Mouse (Mus musculus) liver, adult 2 months (tissue): ENCODE data around the gene Eno3. TPM values are rescaled to one million over a fixed set of nuclear protein-coding genes. Genes with fewer than 3 reads are reported as not detected.

Experiments
- DNase-seq: peaks from one replicate; pipeline ENCODE4 v3.0.0-alpha.2; 2011; ENCODE audit warnings: low read depth, low spot score; ENCODE audit errors: extremely low read depth
- H3K27ac ChIP-seq: fragments of 200-500 bp; replicated peaks from 2 replicates; pipeline ENCODE4 v1.5.1; 2012; ENCODE audit warnings: low read depth, mild to moderate bottlenecking, control low read depth, inconsistent platforms, low read length; ENCODE audit not compliant: insufficient read depth
- H3K27me3 ChIP-seq: fragments of 200-500 bp; 2 replicates; pipeline ENCODE4 v1.6.1; 2012; ENCODE audit warnings: mild to moderate bottlenecking, moderate library complexity, low read length, inconsistent platforms; ENCODE audit not compliant: control insufficient read depth, insufficient read depth
- H3K36me3 ChIP-seq: fragments of 200-500 bp; 2 replicates; pipeline ENCODE4 v1.6.1; 2012; ENCODE audit warnings: low read length, inconsistent platforms; ENCODE audit not compliant: control insufficient read depth, insufficient read depth
- H3K4me1 ChIP-seq: fragments of 200-500 bp; 2 replicates; pipeline ENCODE4 v1.6.1; 2011; ENCODE audit warnings: low read length; ENCODE audit not compliant: control insufficient read depth, insufficient read depth
- H3K4me3 ChIP-seq: fragments of 200-500 bp; 2 replicates; pipeline ENCODE4 v1.5.1; 2011; ENCODE audit warnings: low read depth, mild to moderate bottlenecking, control low read depth, low read length, moderate library complexity; ENCODE audit not compliant: insufficient read depth
- H3K79me2 ChIP-seq: fragments of 200-500 bp; 2 replicates; pipeline ENCODE4 v1.6.1; 2012; ENCODE audit warnings: inconsistent platforms, mild to moderate bottlenecking, low read length, moderate library complexity; ENCODE audit not compliant: control insufficient read depth, insufficient read depth
- H3K9ac ChIP-seq: fragments of 200-500 bp; 2 replicates; pipeline ENCODE4 v1.6.1; 2012; ENCODE audit warnings: low read depth, mild to moderate bottlenecking, control low read depth, inconsistent platforms, low read length
- CTCF ChIP-seq: fragments of 200-500 bp; IDR thresholded peaks from 2 replicates; pipeline ENCODE4 v1.5.1; 2011; ENCODE audit warnings: low read depth, low read length, control low read depth
- POLR2A ChIP-seq: fragments of 200-500 bp; IDR thresholded peaks from 2 replicates; pipeline ENCODE4 v1.6.1; 2011; ENCODE audit warnings: low read length, control low read depth; ENCODE audit not compliant: insufficient read depth; ENCODE audit errors: extremely low read depth
- WGBS: fragments of 180-500 bp; shearing (Covaris S2); methylation state at CpG from one replicate; pipeline ENCODE4 v1.1.7; 2018; 5-methylcytosine and 5-hydroxymethylcytosine counted together
- polyA plus RNA-seq: library from polyadenylated mRNA; depleted of rRNA; stranded (reverse); fragments of >200 nt; gene quantifications from 2 replicates; pipeline ENCODE4 v1.2.3, GENCODE M21; 2012
- total RNA-seq: library from RNA; depleted of rRNA; stranded (reverse); fragments of >200 nt; gene quantifications from 2 replicates; pipeline ENCODE4 v1.2.3, GENCODE M21; 2014

The Eno3 gene
- total and polyA plus RNA-seq, 2 experiments = 3.0 to 4.0 TPM

DNA sequence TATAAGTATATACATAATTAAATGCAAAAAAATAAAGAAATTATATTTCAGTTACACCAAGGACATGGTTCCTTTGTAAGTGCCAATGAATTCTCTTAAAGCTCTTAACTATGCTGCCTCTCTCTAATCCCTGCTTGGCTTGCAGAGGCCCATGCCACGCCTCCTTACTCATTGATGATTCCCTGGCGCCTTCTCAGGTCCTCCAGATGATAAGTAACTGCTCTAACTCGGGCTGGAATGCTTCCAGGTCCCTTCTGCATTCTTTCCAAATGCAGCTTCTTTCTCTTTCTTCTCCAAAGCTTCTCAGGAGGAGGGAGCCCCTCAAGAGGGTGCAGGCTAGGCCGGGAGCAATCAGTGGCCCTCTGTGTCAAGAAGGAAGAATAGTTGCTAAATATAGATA, 32.6 kb downstream of the Eno3 start:
- no peak overlapping the region for H3K4me3 ChIP-seq
- 0 out of 2 replicates have a peak, but pooled peaks cover 5% of the 10 kb centered on the region for H3K4me1 ChIP-seq
- DNase-seq = no peak
- H3K27ac ChIP-seq = no peak overlapping the region
- no peak overlapping the region for H3K9ac ChIP-seq
- no peaks in the 10 kb centered on the region for H3K79me2 ChIP-seq
- WGBS = 82% methylated on average over 4 of the region's 4 CpGs
- peaks cover 2% of the 10 kb centered on the region; the same call in 1 of the 2 replicates for H3K36me3 ChIP-seq
- TF ChIP-seq POLR2A (no peak), CTCF (no peak)
- no peaks in the 10 kb centered on the region for H3K27me3 ChIP-seq

DNA sequence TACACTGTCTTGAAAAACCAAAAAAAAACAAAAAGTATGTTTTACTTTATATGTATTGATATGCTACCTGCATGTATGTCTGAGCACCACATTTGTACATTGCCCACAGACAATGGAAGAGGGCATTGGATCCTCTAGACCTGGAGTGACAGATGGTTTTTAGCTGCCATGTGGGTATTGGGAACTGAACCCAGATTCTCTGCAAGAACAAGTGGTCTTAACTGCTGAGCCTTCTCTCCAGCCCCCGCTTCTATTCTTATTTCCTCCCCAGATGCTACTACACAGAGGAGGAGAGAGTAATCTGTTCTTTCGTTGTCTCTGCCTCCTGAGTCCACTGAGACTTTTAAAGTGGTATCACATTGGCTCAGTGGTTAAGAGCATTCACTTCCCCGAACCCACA, 36.5 kb downstream of the Eno3 start:
- Histone ChIP-seq H3K27ac (no peak overlapping the region), H3K4me3 (no peak overlapping the region), H3K9ac (no peak overlapping the region), H3K27me3 (no peaks in the 10 kb centered on the region), H3K4me1 (0 out of 2 replicates have a peak, but pooled peaks cover 2% of the 10 kb centered on the region), H3K36me3 (no peaks in the 10 kb centered on the region), H3K79me2 (no peaks in the 10 kb centered on the region)
- no peak for DNase-seq
- no peak for TF ChIP-seq POLR2A
- WGBS = 83% methylated on average over 3 of the region's 3 CpGs

- DNase-seq = no peak
- Histone ChIP-seq H3K9ac (no peak overlapping the region), H3K27ac (no peak overlapping the region), H3K79me2 (peaks cover 15% of the 10 kb centered on the region), H3K4me1 (peaks cover 5% of the 10 kb centered on the region), H3K4me3 (no peak overlapping the region), H3K27me3 (no peaks in the 10 kb centered on the region), H3K36me3 (no peaks in the 10 kb centered on the region)
- WGBS = 76% methylated on average over 3 of the region's 3 CpGs
- TF ChIP-seq POLR2A = no peak
- TF ChIP-seq CTCF = no peak
Observed at GRCm38 (mm10) chr11:70697376-70697775, 40.4 kb downstream of the Eno3 start.

- H3K27ac ChIP-seq = peak overlapping the region; percentile 77
- 25% methylated on average over 2 of the region's 2 CpGs for WGBS
- peak overlapping the region; percentile 71 for H3K9ac ChIP-seq
- peak; percentile 90 for DNase-seq
- H3K79me2 ChIP-seq = peaks cover 17% of the 10 kb centered on the region
- peaks cover 4% of the 10 kb centered on the region for H3K36me3 ChIP-seq
- H3K4me3 ChIP-seq = peak overlapping the region; percentile 36
- TF ChIP-seq CTCF (no peak), POLR2A (no peak)
- peaks cover 16% of the 10 kb centered on the region for H3K4me1 ChIP-seq
- H3K27me3 ChIP-seq = no peaks in the 10 kb centered on the region
Observed at GRCm38 (mm10) chr11:70699051-70699450, 42.0 kb downstream of the Eno3 start.

- peak; percentile 84 for DNase-seq
- Histone ChIP-seq H3K27ac (peak within 1 kb of the TSS; percentile 98), H3K79me2 (peaks cover 17% of the 10 kb centered on the region), H3K4me3 (peak within 1 kb of the TSS; percentile 85), H3K27me3 (no peaks in the 10 kb centered on the region), H3K4me1 (peaks cover 16% of the 10 kb centered on the region), H3K36me3 (peaks cover 10% of the 10 kb centered on the region), H3K9ac (peak within 1 kb of the TSS; percentile 96)
- no peak for TF ChIP-seq CTCF
- peak; percentile 96 for TF ChIP-seq POLR2A
- under 1% methylated on average over 69 of the region's 69 CpGs for WGBS
Observed at GRCm38 (mm10) chr11:70699722-70700556, 42.9 kb downstream of the Eno3 start, which contains the start of the genes Inca1 and Kif1c. Gene Inca1 (minus strand): TSS chr11:70700155. Gene Kif1c (plus strand): TSS chr11:70700548.

GRCm38 (mm10) chr11:70700613-70701012, 43.6 kb downstream of the Eno3 start:
- TF ChIP-seq POLR2A = peak; percentile 49; the same call in 1 of the 2 replicates
- no peak for TF ChIP-seq CTCF
- DNase-seq = peak; percentile 67

More at GRCm38 (mm10) chr11:70700613-70701012, 43.6 kb downstream of the Eno3 start:
- Histone ChIP-seq H3K27me3 (no peaks in the 10 kb centered on the region), H3K79me2 (peaks cover 17% of the 10 kb centered on the region), H3K36me3 (peaks cover 14% of the 10 kb centered on the region), H3K27ac (peak overlapping the region; percentile 98), H3K9ac (peak overlapping the region; percentile 96), H3K4me3 (peak overlapping the region; percentile 85), H3K4me1 (peaks cover 16% of the 10 kb centered on the region)
- under 1% methylated on average over 34 of the region's 34 CpGs for WGBS
